In the genomic region with DNA sequence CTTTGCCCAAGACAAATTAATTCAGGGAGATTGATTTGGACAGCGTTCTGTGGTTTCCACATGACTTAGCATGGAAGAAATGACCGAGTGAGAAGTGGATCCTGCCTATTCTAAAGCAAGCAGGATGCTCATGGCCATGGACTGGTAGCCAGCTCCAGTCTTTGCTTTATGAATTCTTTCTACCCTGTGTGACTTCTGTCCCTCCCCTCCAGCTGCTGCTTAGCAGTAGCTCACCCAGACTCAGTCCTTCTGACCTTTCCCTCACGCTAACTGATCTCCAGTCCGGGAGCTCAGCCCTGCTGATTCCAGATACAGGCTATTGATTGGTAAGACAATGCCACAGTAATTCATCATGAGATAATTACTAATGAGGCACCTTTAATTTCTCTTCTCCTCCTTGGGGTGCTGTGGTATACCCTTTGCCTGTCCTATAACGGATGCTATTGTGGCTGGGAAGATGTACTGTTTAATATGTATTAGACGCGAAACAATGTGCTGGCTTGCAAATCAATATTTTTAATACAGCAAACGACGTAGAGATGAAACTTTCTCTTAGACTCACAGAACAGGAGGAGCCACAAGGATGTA, we compare ENCODE assay signal across 17 mouse cellular contexts.
DNase-seq lines count a peak whose midpoint lies in the region; ATAC-seq lines count a peak whose summit lies in the region.
"Had no signal": no experiment of that assay in that cellular context is flagged by ENCODE, and none has a peak within 500 bp of the region (broad histone marks: within the 10 kb centered on the region; RNA-seq: fewer than 3 reads in every experiment).

No protein-coding gene starts in this region.

- no peak overlapping the region for H3K4me3 ChIP-seq in neural tube, embryonic 11.5 days (ENCODE audit: low read depth, low read length)
- no peak overlapping the region for H3K4me3 ChIP-seq in hindbrain, embryonic 12.5 days
- no peak overlapping the region for H3K4me3 ChIP-seq in midbrain, embryonic 13.5 days (replicated peaks)
- H3K4me3 ChIP-seq: forebrain, embryonic 15.5 days; kidney, embryonic 15.5 days; limb, embryonic 15.5 days had no signal

- no peaks in the 10 kb centered on the region for H3K27me3 ChIP-seq in neural tube, embryonic 11.5 days (ENCODE audit: control insufficient read depth, insufficient read depth, low read length)
- H3K27me3 ChIP-seq in hindbrain, embryonic 12.5 days = no peaks in the 10 kb centered on the region
- H3K27me3 ChIP-seq in midbrain, embryonic 13.5 days = no peaks in the 10 kb centered on the region
- H3K27me3 ChIP-seq: forebrain, embryonic 15.5 days; kidney, embryonic 15.5 days; limb, embryonic 15.5 days had no signal

- no peaks in the 10 kb centered on the region for H3K36me3 ChIP-seq in neural tube, embryonic 11.5 days (ENCODE audit: control insufficient read depth, insufficient read depth, low read length)
- no peaks in the 10 kb centered on the region for H3K36me3 ChIP-seq in hindbrain, embryonic 12.5 days
- H3K36me3 ChIP-seq in midbrain, embryonic 13.5 days = no peaks in the 10 kb centered on the region
- H3K36me3 ChIP-seq: forebrain, embryonic 15.5 days; G1E; kidney, embryonic 15.5 days; limb, embryonic 15.5 days had no signal

- peak; percentile 63; the same call in 1 of the 2 replicates for ATAC-seq in neural tube, embryonic 11.5 days (ENCODE audit: insufficient read depth, low FRiP score, low TSS enrichment)
- ATAC-seq in hindbrain, embryonic 12.5 days (ENCODE audit: low FRiP score) = peak; percentile 67
- peak; percentile 40; the same call in 1 of the 2 replicates for ATAC-seq in midbrain, embryonic 13.5 days
- ATAC-seq: forebrain, embryonic 15.5 days had no signal

- DNase-seq in neural tube, embryonic 11.5 days (ENCODE audit: low spot score) = no peak
- DNase-seq in neural tube, embryonic 10.5 days (ENCODE audit: extremely low spot score, low spot score) = no peak
- peak; percentile 33 for DNase-seq in retina, embryonic 14.5 days (ENCODE audit: low spot score)
- no peak for DNase-seq in left cerebral cortex, adult 18-20 months (ENCODE audit: low spot score in 2 of 2)
- DNase-seq in cerebellum, adult 18-20 months = no peak
- DNase-seq in thymus, postnatal 25 days = no peak
- DNase-seq: layer of hippocampus, adult 9-11 months; lung, adult 18-20 months; lung, postnatal 36 days; right cerebral cortex, postnatal 4 days; thymus, postnatal 14 days had no signal

- no peak overlapping the region for H3K9ac ChIP-seq in neural tube, embryonic 11.5 days (ENCODE audit: low read length)
- H3K9ac ChIP-seq in hindbrain, embryonic 12.5 days = no peak overlapping the region
- no peak overlapping the region for H3K9ac ChIP-seq in midbrain, embryonic 13.5 days (replicated peaks)
- H3K9ac ChIP-seq: forebrain, embryonic 15.5 days; kidney, embryonic 15.5 days; limb, embryonic 15.5 days had no signal

- 0 out of 2 replicates have a peak overlapping the region, but pooled peaks have one; percentile 1 for H3K4me2 ChIP-seq in neural tube, embryonic 11.5 days (ENCODE audit: low read depth)
- H3K4me2 ChIP-seq in hindbrain, embryonic 12.5 days (replicated peaks) = peak overlapping the region; percentile 15; the same call in 1 of the 2 replicates
- H3K4me2 ChIP-seq in midbrain, embryonic 13.5 days (replicated peaks) = no peak overlapping the region
- H3K4me2 ChIP-seq: forebrain, embryonic 15.5 days; kidney, embryonic 15.5 days; limb, embryonic 15.5 days had no signal

- H3K9me3 ChIP-seq in neural tube, embryonic 11.5 days (ENCODE audit: control insufficient read depth, low read length) = no peaks in the 10 kb centered on the region
- no peaks in the 10 kb centered on the region for H3K9me3 ChIP-seq in hindbrain, embryonic 12.5 days (replicated peaks)
- no peaks in the 10 kb centered on the region for H3K9me3 ChIP-seq in midbrain, embryonic 13.5 days
- H3K9me3 ChIP-seq: forebrain, embryonic 15.5 days; kidney, embryonic 15.5 days; limb, embryonic 15.5 days had no signal

- WGBS in neural tube, embryonic 11.5 days = 54% methylated on average over 9 of the region's 9 CpGs
- 46% methylated on average over 9 of the region's 9 CpGs for WGBS in hindbrain, embryonic 12.5 days
- WGBS in midbrain, embryonic 13.5 days = 42% methylated on average over 9 of the region's 9 CpGs

- peak overlapping the region; percentile 1; the same call in 1 of the 2 replicates for H3K27ac ChIP-seq in neural tube, embryonic 11.5 days (ENCODE audit: low read depth, low read length)
- H3K27ac ChIP-seq in hindbrain, embryonic 12.5 days = peak overlapping the region; percentile 13; the same call in 1 of the 2 replicates
- peak overlapping the region; percentile 15; the same call in 1 of the 2 replicates for H3K27ac ChIP-seq in midbrain, embryonic 13.5 days
- H3K27ac ChIP-seq: forebrain, embryonic 15.5 days; kidney, embryonic 15.5 days; limb, embryonic 15.5 days had no signal

- peaks cover 5% of the 10 kb centered on the region for H3K4me1 ChIP-seq in neural tube, embryonic 11.5 days (ENCODE audit: control insufficient read depth, insufficient read depth, low read length)
- peaks cover 17% of the 10 kb centered on the region for H3K4me1 ChIP-seq in hindbrain, embryonic 12.5 days
- peaks cover 15% of the 10 kb centered on the region for H3K4me1 ChIP-seq in midbrain, embryonic 13.5 days (replicated peaks)
- H3K4me1 ChIP-seq: limb, embryonic 15.5 days had no signal
